Mouse (Mus musculus) lung, postnatal 0 days (tissue): Measurements from ENCODE around the gene Uqcc2. TPM values are rescaled to one million over a fixed set of nuclear protein-coding genes. Genes with fewer than 3 reads are reported as not detected.

Experiments
- ATAC-seq: fragments of 200-750 bp; cut with Nextera tagmentation; 2 replicates; pipeline ENCODE4 v1.8.0; 2017; ENCODE audit warnings: moderate library complexity
- DNase-seq: peaks from one replicate; pipeline ENCODE4 v3.0.0-alpha.2; 2016; ENCODE audit warnings: low spot score
- H3K27ac ChIP-seq: fragments of 300-500 bp; sonication (generic); 2 replicates; pipeline ENCODE4 v1.5.1; 2014; ENCODE audit warnings: antibody characterized with exemption, mild to moderate bottlenecking, low read length, mixed read lengths
- H3K27me3 ChIP-seq: fragments of 300-500 bp; sonication (generic); replicated peaks from 2 replicates; pipeline ENCODE4 v1.6.1; 2014; ENCODE audit warnings: low read length, mixed read lengths; ENCODE audit not compliant: insufficient read depth
- H3K36me3 ChIP-seq: fragments of 300-500 bp; sonication (generic); 2 replicates; pipeline ENCODE4 v1.6.1; 2014; ENCODE audit warnings: low read length, mixed read lengths; ENCODE audit not compliant: insufficient read depth
- H3K4me1 ChIP-seq: fragments of 300-500 bp; sonication (generic); 2 replicates; pipeline ENCODE4 v1.6.1; 2014; ENCODE audit warnings: antibody characterized with exemption, low read depth, low read length, mixed read lengths; ENCODE audit not compliant: insufficient read depth
- H3K4me2 ChIP-seq: fragments of 300-500 bp; sonication (generic); replicated peaks from 2 replicates; pipeline ENCODE4 v1.6.1; 2014; ENCODE audit warnings: low read depth, mild to moderate bottlenecking, low read length, moderate library complexity, mixed read lengths
- H3K4me3 ChIP-seq: fragments of 300-500 bp; sonication (generic); 2 replicates; pipeline ENCODE4 v1.5.1; 2014; ENCODE audit warnings: low read depth, low read length
- H3K9ac ChIP-seq: fragments of 300-500 bp; sonication (generic); replicated peaks from 2 replicates; pipeline ENCODE4 v1.6.1; 2014; ENCODE audit warnings: low read depth, mild to moderate bottlenecking
- H3K9me3 ChIP-seq: fragments of 300-500 bp; sonication (generic); 2 replicates; pipeline ENCODE4 v1.6.1; 2016; ENCODE audit warnings: low read length, mixed read lengths
- CTCF ChIP-seq: IDR thresholded peaks from 2 replicates; pipeline ENCODE4 v1.5.1; 2016; ENCODE audit warnings: antibody characterized with exemption, mild to moderate bottlenecking
- EP300 ChIP-seq: IDR thresholded peaks from 2 replicates; pipeline ENCODE4 v1.6.1; 2016; ENCODE audit warnings: antibody characterized with exemption, mild to moderate bottlenecking, control low read depth
- WGBS: fragments of 180-500 bp; shearing (Covaris S2); extraction: QIAGEN DNeasy Blood & Tissue Kit; methylation state at CpG from one replicate; pipeline ENCODE4 v1.1.7; 2014; 5-methylcytosine and 5-hydroxymethylcytosine counted together
- polyA plus RNA-seq: library from polyadenylated mRNA; unstranded; fragments of >200 nt; fragmentation: Nextera tagmentation; extraction: Ambion mirVana; gene quantifications from 2 replicates; pipeline ENCODE4 v1.2.1, GENCODE M21; 2015

The Uqcc2 gene
- polyA plus RNA-seq, 1 experiment from 2014 or later = 176 TPM

DNA sequence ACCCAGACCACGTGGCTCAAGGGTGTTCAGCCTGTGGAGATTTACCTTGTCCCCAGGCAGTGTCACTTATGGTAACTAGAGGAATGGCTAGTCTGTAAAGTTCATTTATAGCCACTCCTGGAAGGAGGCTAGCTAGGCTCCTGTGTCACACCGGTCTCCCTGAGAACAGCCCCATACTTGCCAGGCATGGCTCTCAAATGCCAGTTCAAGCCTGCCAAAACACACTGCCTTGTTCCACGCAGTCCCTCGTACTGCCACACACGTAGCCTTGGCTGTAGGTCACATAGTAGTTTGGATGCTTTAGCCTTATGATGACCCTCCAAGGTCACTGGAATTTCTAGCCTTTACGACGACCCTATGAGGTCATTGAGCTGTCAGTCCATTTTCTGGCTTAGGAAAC, 25.5 kb upstream of the Uqcc2 start:
- no peak for DNase-seq
- Histone ChIP-seq H3K9ac (no peak overlapping the region), H3K27ac (no peak overlapping the region), H3K4me3 (no peak overlapping the region), H3K4me1 (no peaks in the 10 kb centered on the region), H3K36me3 (no peaks in the 10 kb centered on the region), H3K27me3 (no peaks in the 10 kb centered on the region), H3K9me3 (no peaks in the 10 kb centered on the region), H3K4me2 (no peak overlapping the region)
- no peak for ATAC-seq
- TF ChIP-seq EP300 (no peak), CTCF (no peak)
- WGBS = 67% methylated on average over 7 of the region's 7 CpGs

- Histone ChIP-seq H3K4me1 (no peaks in the 10 kb centered on the region), H3K9ac (no peak overlapping the region), H3K27me3 (no peaks in the 10 kb centered on the region), H3K36me3 (no peaks in the 10 kb centered on the region), H3K9me3 (no peaks in the 10 kb centered on the region), H3K4me3 (no peak overlapping the region), H3K27ac (no peak overlapping the region), H3K4me2 (no peak overlapping the region)
- ATAC-seq = no peak
- no peak for TF ChIP-seq CTCF
- TF ChIP-seq EP300 = no peak
- no peak for DNase-seq
- WGBS = 73% methylated on average over 6 of the region's 6 CpGs
These were observed 24.7 kb upstream of the Uqcc2 start for GRCm38 (mm10) chr17:27158439-27158838.

DNA sequence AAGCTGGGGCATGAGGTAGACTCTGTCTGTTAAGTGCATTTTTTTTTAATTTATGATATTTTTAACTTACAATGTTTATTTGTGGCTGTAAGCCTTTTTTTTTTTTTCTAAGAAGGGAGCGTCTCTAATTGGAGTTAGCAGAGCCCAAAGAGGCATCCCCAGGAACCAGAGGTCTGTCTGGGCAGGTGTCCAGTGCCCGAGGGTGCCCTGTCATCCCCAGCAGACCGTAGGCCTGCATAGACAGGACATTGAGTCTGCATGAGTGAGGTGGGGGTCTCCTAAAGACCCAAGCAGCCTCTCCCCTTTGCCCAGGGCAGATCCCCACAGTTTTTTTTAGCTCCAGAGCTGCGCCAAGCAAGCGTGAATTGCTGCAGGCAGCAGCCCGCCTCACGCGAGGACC, 22.0 kb upstream of the Uqcc2 start:
- no peak overlapping the region for H3K4me2 ChIP-seq
- TF ChIP-seq EP300 (no peak), CTCF (no peak)
- ATAC-seq = no peak
- no peaks in the 10 kb centered on the region for H3K9me3 ChIP-seq
- no peaks in the 10 kb centered on the region for H3K36me3 ChIP-seq
- no peak overlapping the region for H3K4me3 ChIP-seq
- no peaks in the 10 kb centered on the region for H3K27me3 ChIP-seq
- no peaks in the 10 kb centered on the region for H3K4me1 ChIP-seq
- no peak overlapping the region for H3K9ac ChIP-seq
- WGBS = 78% methylated on average over 8 of the region's 8 CpGs
- H3K27ac ChIP-seq = no peak overlapping the region
- DNase-seq = no peak

DNA sequence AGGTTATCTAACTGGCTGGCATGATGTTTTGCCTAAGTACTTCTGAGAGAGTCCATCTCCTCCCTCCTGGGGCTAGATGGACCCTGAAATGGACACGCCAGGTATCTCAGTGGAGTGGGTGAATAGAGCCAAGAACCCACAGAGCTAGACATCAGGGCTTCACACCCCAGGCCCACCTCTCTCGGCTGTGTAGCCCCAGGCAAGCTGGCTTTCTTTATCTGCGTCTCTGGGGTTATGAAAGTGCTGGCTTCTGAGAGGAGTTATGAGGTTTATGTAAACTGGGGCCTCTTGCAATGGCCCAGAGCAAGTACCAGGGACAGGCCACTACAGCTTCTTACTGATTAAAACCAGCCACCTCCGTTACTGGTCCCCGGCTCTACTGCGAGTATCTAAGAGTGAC, 21.2 kb upstream of the Uqcc2 start:
- no peak overlapping the region for H3K27ac ChIP-seq

GRCm38 (mm10) chr17:27154256-27154655, 20.5 kb upstream of the Uqcc2 start:
- WGBS = 88% methylated on average over 14 of the region's 14 CpGs
- H3K9ac ChIP-seq = no peak overlapping the region
- H3K4me1 ChIP-seq = no peaks in the 10 kb centered on the region
- DNase-seq = no peak
- H3K4me3 ChIP-seq = no peak overlapping the region
- H3K27ac ChIP-seq = no peak overlapping the region
- H3K27me3 ChIP-seq = no peaks in the 10 kb centered on the region
- H3K4me2 ChIP-seq = no peak overlapping the region
- TF ChIP-seq CTCF (no peak), EP300 (no peak)
- no peak for ATAC-seq
- H3K9me3 ChIP-seq = no peaks in the 10 kb centered on the region
- H3K36me3 ChIP-seq = no peaks in the 10 kb centered on the region

More for the DNA sequence above, 21.2 kb upstream of the Uqcc2 start:
- TF ChIP-seq CTCF = no peak
- TF ChIP-seq EP300 = no peak
- Histone ChIP-seq H3K4me3 (no peak overlapping the region), H3K4me1 (no peaks in the 10 kb centered on the region), H3K9ac (no peak overlapping the region), H3K36me3 (no peaks in the 10 kb centered on the region), H3K4me2 (no peak overlapping the region), H3K9me3 (no peaks in the 10 kb centered on the region), H3K27me3 (no peaks in the 10 kb centered on the region)
- ATAC-seq (no peak), DNase-seq (no peak)
- WGBS = 76% methylated on average over 6 of the region's 6 CpGs

DNA sequence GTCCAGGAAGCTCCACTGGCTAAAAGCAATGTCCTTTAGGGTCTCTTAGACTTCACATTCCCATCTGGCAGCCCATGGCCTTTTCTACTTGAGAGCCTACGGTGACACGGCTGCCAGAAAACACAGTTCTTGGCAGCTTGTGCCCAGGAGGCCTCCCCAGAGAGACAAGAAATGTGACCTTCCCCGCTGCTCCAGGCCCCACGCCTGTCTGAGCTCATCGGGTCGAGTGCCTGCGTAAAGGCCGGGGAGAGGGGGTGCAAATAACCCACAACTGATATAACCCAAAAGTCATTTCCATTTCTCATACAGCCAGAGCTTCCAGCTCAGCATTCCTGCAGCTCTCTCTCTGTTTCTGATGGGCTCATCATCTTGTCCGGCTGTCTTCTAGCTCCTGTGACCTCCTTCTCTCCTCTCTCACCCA, 20.1 kb upstream of the Uqcc2 start:
- Histone ChIP-seq H3K9me3 (no peaks in the 10 kb centered on the region), H3K27me3 (no peaks in the 10 kb centered on the region), H3K4me3 (no peak overlapping the region), H3K4me1 (no peaks in the 10 kb centered on the region), H3K27ac (peak overlapping the region; percentile 51), H3K36me3 (no peaks in the 10 kb centered on the region), H3K9ac (no peak overlapping the region), H3K4me2 (no peak overlapping the region)
- DNase-seq (peak; percentile 53), ATAC-seq (peak; percentile 47)
- TF ChIP-seq CTCF (no peak), EP300 (no peak)
- 19% methylated on average over 9 of the region's 9 CpGs for WGBS
